Mouse (Mus musculus) kidney, embryonic 16.5 days (tissue): ENCODE measurements around the gene Nop58. TPM values are rescaled to one million over a fixed set of nuclear protein-coding genes. Genes with fewer than 3 reads are reported as not detected.
A peak's percentile ranks its signal among the peaks of the same experiment; 100 is the strongest.
"Not testable (repeated sequence)": the region's sequence is repeated elsewhere in the genome, so short reads cannot be mapped to it uniquely, and the experiment has no call there.

ENCODE experiments used
- ATAC-seq: fragments of 200-750 bp; cut with Nextera tagmentation; 2 replicates; pipeline ENCODE4 v1.8.0; 2017; ENCODE audit warnings: moderate TSS enrichment; ENCODE audit not compliant: low FRiP score, low TSS enrichment
- H3K27ac ChIP-seq: fragments of 300-500 bp; sonication (generic); 2 replicates; pipeline ENCODE4 v1.5.1; 2014; ENCODE audit warnings: low read length
- H3K27me3 ChIP-seq: fragments of 300-500 bp; sonication (generic); 2 replicates; pipeline ENCODE4 v1.6.1; 2014; ENCODE audit warnings: low read length, control low read depth, mixed read lengths; ENCODE audit not compliant: insufficient read depth
- H3K36me3 ChIP-seq: fragments of 300-500 bp; sonication (generic); 2 replicates; pipeline ENCODE4 v1.6.1; 2014; ENCODE audit warnings: low read length, control low read depth, mixed read lengths; ENCODE audit not compliant: insufficient read depth
- H3K4me1 ChIP-seq: fragments of 300-500 bp; sonication (generic); 2 replicates; pipeline ENCODE4 v1.6.1; 2014; ENCODE audit warnings: low read length, control low read depth, mixed read lengths; ENCODE audit not compliant: insufficient read depth
- H3K4me2 ChIP-seq: fragments of 300-500 bp; sonication (generic); replicated peaks from 2 replicates; pipeline ENCODE4 v1.6.1; 2014; ENCODE audit warnings: low read depth, low read length
- H3K4me3 ChIP-seq: fragments of 300-500 bp; sonication (generic); 2 replicates; pipeline ENCODE4 v1.5.1; 2014; ENCODE audit warnings: mild to moderate bottlenecking, low read length
- H3K9ac ChIP-seq: fragments of 300-500 bp; sonication (generic); replicated peaks from 2 replicates; pipeline ENCODE4 v1.6.1; 2014; ENCODE audit warnings: low read length
- H3K9me3 ChIP-seq: fragments of 300-500 bp; sonication (generic); 2 replicates; pipeline ENCODE4 v1.6.1; 2016; ENCODE audit warnings: low read length, control low read depth
- WGBS: fragments of 180-500 bp; shearing (Covaris S2); extraction: QIAGEN DNeasy Blood & Tissue Kit; methylation state at CpG from one replicate; pipeline ENCODE4 v1.1.7; 2014; 5-methylcytosine and 5-hydroxymethylcytosine counted together
- polyA plus RNA-seq: library from polyadenylated mRNA; unstranded; fragments of >200 nt; fragmentation: Nextera tagmentation; extraction: Ambion mirVana; gene quantifications from 2 replicates; pipeline ENCODE4 v1.2.1, GENCODE M21; 2015

Gene Nop58
- polyA plus RNA-seq, 1 experiment from 2014 or later, result 235 TPM

- H3K27ac ChIP-seq, H3K4me2 ChIP-seq, H3K36me3 ChIP-seq, H3K9ac ChIP-seq, H3K4me1 ChIP-seq, H3K9me3 ChIP-seq, ATAC-seq, H3K4me3 ChIP-seq, H3K27me3 ChIP-seq: not testable (repeated sequence)
- 69% methylated on average over 5 of the region's 5 CpGs for WGBS
Measured at GRCm38 (mm10) chr1:59749724-59750123, 65.0 kb downstream of the Nop58 start.

GRCm38 (mm10) chr1:59755298-59755697 is 70.5 kb downstream of the Nop58 start:
- H3K4me2 ChIP-seq, result no peak overlapping the region
- H3K4me3 ChIP-seq, result no peak overlapping the region
- ATAC-seq, result no peak
- no peaks in the 10 kb centered on the region for H3K27me3 ChIP-seq
- H3K4me1 ChIP-seq, result no peaks in the 10 kb centered on the region
- no peaks in the 10 kb centered on the region for H3K9me3 ChIP-seq
- no peak overlapping the region for H3K9ac ChIP-seq
- no peak overlapping the region for H3K27ac ChIP-seq
- no peaks in the 10 kb centered on the region for H3K36me3 ChIP-seq
- WGBS, result 56% methylated on average over 1 of the region's 1 CpGs

- H3K27ac ChIP-seq, result no peak overlapping the region
- no peak overlapping the region for H3K9ac ChIP-seq
- no peak overlapping the region for H3K4me2 ChIP-seq
- H3K36me3 ChIP-seq, result no peaks in the 10 kb centered on the region
- ATAC-seq, result no peak
- H3K4me1 ChIP-seq, result peaks cover 6% of the 10 kb centered on the region; the same call in 1 of the 2 replicates
- no peaks in the 10 kb centered on the region for H3K9me3 ChIP-seq
- H3K27me3 ChIP-seq, result no peaks in the 10 kb centered on the region
- no peak overlapping the region for H3K4me3 ChIP-seq
- 66% methylated on average over 1 of the region's 1 CpGs for WGBS
Measured at GRCm38 (mm10) chr1:59758325-59758724, 73.6 kb downstream of the Nop58 start.

GRCm38 (mm10) chr1:59762208-59762607 is 77.4 kb downstream of the Nop58 start:
- H3K9me3 ChIP-seq, result no peaks in the 10 kb centered on the region
- H3K4me2 ChIP-seq, result peak overlapping the region; percentile 89
- ATAC-seq, result no peak
- H3K9ac ChIP-seq, result peak overlapping the region; percentile 98
- 1% methylated on average over 10 of the region's 10 CpGs for WGBS
- peak overlapping the region; percentile 99 for H3K27ac ChIP-seq
- no peaks in the 10 kb centered on the region for H3K27me3 ChIP-seq
- peaks cover 16% of the 10 kb centered on the region for H3K4me1 ChIP-seq
- H3K36me3 ChIP-seq, result no peaks in the 10 kb centered on the region
- H3K4me3 ChIP-seq, result peak overlapping the region; percentile 73

GRCm38 (mm10) chr1:59762651-59763163 is 77.9 kb downstream of the Nop58 start:
- H3K4me2 ChIP-seq, result peak overlapping the region; percentile 89
- peak; percentile 50 for ATAC-seq
- peak overlapping the region; percentile 73 for H3K4me3 ChIP-seq
- peaks cover 16% of the 10 kb centered on the region for H3K4me1 ChIP-seq
- WGBS, result under 1% methylated on average over 44 of the region's 44 CpGs
- peak overlapping the region; percentile 99 for H3K27ac ChIP-seq
- peak overlapping the region; percentile 98 for H3K9ac ChIP-seq
- no peaks in the 10 kb centered on the region for H3K27me3 ChIP-seq
- H3K9me3 ChIP-seq, result no peaks in the 10 kb centered on the region
- no peaks in the 10 kb centered on the region for H3K36me3 ChIP-seq

- H3K27me3 ChIP-seq, result no peaks in the 10 kb centered on the region
- 0% methylated on average over 49 of the region's 75 CpGs for WGBS
- H3K4me3 ChIP-seq, result peak within 1 kb of the TSS; percentile 73
- peak within 1 kb of the TSS; percentile 89 for H3K4me2 ChIP-seq
- peaks cover 16% of the 10 kb centered on the region for H3K4me1 ChIP-seq
- peak; percentile 94 for ATAC-seq
- H3K9ac ChIP-seq, result peak within 1 kb of the TSS; percentile 98
- no peaks in the 10 kb centered on the region for H3K36me3 ChIP-seq
- H3K9me3 ChIP-seq, result no peaks in the 10 kb centered on the region
- H3K27ac ChIP-seq, result peak within 1 kb of the TSS; percentile 99
Measured at GRCm38 (mm10) chr1:59763164-59763768, 78.5 kb downstream of the Nop58 start, which contains the start of gene Bmpr2. TSS of gene Bmpr2 (plus strand) at chr1:59763400.

- no peaks in the 10 kb centered on the region for H3K36me3 ChIP-seq
- H3K4me3 ChIP-seq, result peak overlapping the region; percentile 73
- peak; percentile 69 for ATAC-seq
- H3K9ac ChIP-seq, result peak overlapping the region; percentile 98
- peaks cover 16% of the 10 kb centered on the region for H3K4me1 ChIP-seq
- H3K27me3 ChIP-seq, result no peaks in the 10 kb centered on the region
- H3K27ac ChIP-seq, result peak overlapping the region; percentile 99
- WGBS, result under 1% methylated on average over 53 of the region's 55 CpGs
- peak overlapping the region; percentile 89 for H3K4me2 ChIP-seq
- no peaks in the 10 kb centered on the region for H3K9me3 ChIP-seq
Measured at GRCm38 (mm10) chr1:59763781-59764251, 79.0 kb downstream of the Nop58 start.

- under 1% methylated on average over 27 of the region's 27 CpGs for WGBS
- no peaks in the 10 kb centered on the region for H3K36me3 ChIP-seq
- H3K4me3 ChIP-seq, result peak overlapping the region; percentile 73
- 0 out of 2 replicates have a peak, but pooled peaks have one; percentile 33 for ATAC-seq
- H3K4me2 ChIP-seq, result peak overlapping the region; percentile 89
- peak overlapping the region; percentile 98 for H3K9ac ChIP-seq
- H3K9me3 ChIP-seq, result no peaks in the 10 kb centered on the region
- H3K27ac ChIP-seq, result peak overlapping the region; percentile 99
- H3K27me3 ChIP-seq, result no peaks in the 10 kb centered on the region
- peaks cover 16% of the 10 kb centered on the region for H3K4me1 ChIP-seq
Measured at GRCm38 (mm10) chr1:59764407-59764971, 79.7 kb downstream of the Nop58 start.

- H3K27me3 ChIP-seq, result no peaks in the 10 kb centered on the region
- peak overlapping the region; percentile 51 for H3K4me3 ChIP-seq
- H3K4me1 ChIP-seq, result peaks cover 16% of the 10 kb centered on the region
- H3K36me3 ChIP-seq, result no peaks in the 10 kb centered on the region
- peak overlapping the region; percentile 35; the same call in 1 of the 2 replicates for H3K9ac ChIP-seq
- WGBS, result under 1% methylated on average over 4 of the region's 4 CpGs
- H3K27ac ChIP-seq, result no peak overlapping the region
- ATAC-seq, result no peak
- H3K4me2 ChIP-seq, result peak overlapping the region; percentile 70
- no peaks in the 10 kb centered on the region for H3K9me3 ChIP-seq
Measured at GRCm38 (mm10) chr1:59765279-59765678, 80.5 kb downstream of the Nop58 start.

GRCm38 (mm10) chr1:59766626-59767025 is 81.9 kb downstream of the Nop58 start:
- H3K4me1 ChIP-seq, result peaks cover 26% of the 10 kb centered on the region
- peak overlapping the region; percentile 37 for H3K4me3 ChIP-seq
- no peaks in the 10 kb centered on the region for H3K27me3 ChIP-seq
- no peak for ATAC-seq
- H3K27ac ChIP-seq, result no peak overlapping the region
- peak overlapping the region; percentile 28 for H3K9ac ChIP-seq
- no peaks in the 10 kb centered on the region for H3K9me3 ChIP-seq
- no peaks in the 10 kb centered on the region for H3K36me3 ChIP-seq
- H3K4me2 ChIP-seq, result peak overlapping the region; percentile 54
